Mouse (Mus musculus) layer of hippocampus, adult 2 months (tissue): Measurements from ENCODE around the gene Eps15. TPM values are rescaled to one million over a fixed set of nuclear protein-coding genes. Genes with fewer than 3 reads are reported as not detected.

Source experiments
- DNase-seq, 2 experiments: peaks; one replicate each; pipeline ENCODE4 v3.0.0; 2022; ENCODE audit warnings: low spot score in 2 of 2
- H3K27ac ChIP-seq: fragments of 200-600 bp; 2 replicates; pipeline ENCODE4 v1.8.1; 2022
- H3K4me3 ChIP-seq: fragments of 200-600 bp; 2 replicates; pipeline ENCODE4 v1.8.1; 2022; ENCODE audit warnings: mild to moderate bottlenecking
- CTCF ChIP-seq: fragments of 200-600 bp; conservative IDR thresholded peaks from 2 replicates; pipeline ENCODE4 v1.8.1; 2022; ENCODE audit warnings: antibody characterized with exemption, mild to moderate bottlenecking, moderate library complexity
- total RNA-seq, 2 experiments: library from RNA; stranded (reverse); gene quantifications; 2 replicates each; pipeline ENCODE4 v1.2.3; 2021

Gene Eps15
- total RNA-seq, 2 experiments from 2014 or later: 213 to 225 TPM

DNA sequence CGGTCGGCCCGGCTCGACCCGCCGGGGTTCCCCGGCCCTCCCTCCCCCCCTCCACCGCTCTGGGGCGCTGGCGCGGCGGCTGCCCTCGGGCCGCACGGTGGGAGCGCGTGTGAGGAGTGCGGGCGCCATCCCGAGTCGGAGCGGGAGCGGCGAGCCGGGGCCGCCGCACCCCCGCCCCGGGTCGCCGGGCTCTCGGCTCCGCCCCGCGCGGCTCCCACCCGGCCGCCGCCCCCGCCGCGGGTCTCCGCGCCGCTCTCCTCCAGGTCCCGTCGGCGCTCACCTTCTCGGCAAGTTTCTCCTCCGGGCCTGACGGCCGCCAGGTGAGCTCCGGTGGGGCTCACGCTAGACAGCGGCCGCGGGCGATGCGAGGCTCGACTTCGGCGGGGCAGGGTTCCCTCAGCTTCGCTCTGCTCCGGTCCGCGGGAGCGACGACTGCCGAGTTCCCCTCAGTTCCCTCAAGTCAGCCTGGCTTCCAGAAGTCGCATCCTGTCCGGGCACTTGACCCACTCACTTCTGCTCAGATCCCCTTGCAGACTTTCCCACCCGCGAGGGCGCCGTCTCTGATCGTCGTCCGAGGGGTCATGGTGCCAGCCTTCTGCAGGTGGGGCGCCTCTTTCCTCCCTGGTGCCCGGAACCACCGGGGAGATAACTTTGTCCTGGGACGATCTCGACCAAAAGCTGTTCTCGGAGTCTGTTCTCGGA is 542 bp downstream of the Eps15 start:
- Histone ChIP-seq H3K4me3 (peak overlapping the region; percentile 74), H3K27ac (peak overlapping the region; percentile 86)
- no peak for TF ChIP-seq CTCF
- no peak for DNase-seq

GRCm38 (mm10) chr4:109281161-109281560 is 1.1 kb downstream of the Eps15 start:
- DNase-seq: no peak
- Histone ChIP-seq H3K4me3 (peak overlapping the region; percentile 74), H3K27ac (peak overlapping the region; percentile 86)
- no peak for TF ChIP-seq CTCF

GRCm38 (mm10) chr4:109281946-109282345 is 1.9 kb downstream of the Eps15 start:
- TF ChIP-seq CTCF: no peak
- H3K27ac ChIP-seq: peak overlapping the region; percentile 86; the same call in 1 of the 2 replicates
- DNase-seq: no peak
- H3K4me3 ChIP-seq: peak overlapping the region; percentile 74; the same call in 1 of the 2 replicates

GRCm38 (mm10) chr4:109294629-109295028 is 14.6 kb downstream of the Eps15 start:
- Histone ChIP-seq H3K27ac (no peak overlapping the region), H3K4me3 (no peak overlapping the region)
- no peak for TF ChIP-seq CTCF

DNA sequence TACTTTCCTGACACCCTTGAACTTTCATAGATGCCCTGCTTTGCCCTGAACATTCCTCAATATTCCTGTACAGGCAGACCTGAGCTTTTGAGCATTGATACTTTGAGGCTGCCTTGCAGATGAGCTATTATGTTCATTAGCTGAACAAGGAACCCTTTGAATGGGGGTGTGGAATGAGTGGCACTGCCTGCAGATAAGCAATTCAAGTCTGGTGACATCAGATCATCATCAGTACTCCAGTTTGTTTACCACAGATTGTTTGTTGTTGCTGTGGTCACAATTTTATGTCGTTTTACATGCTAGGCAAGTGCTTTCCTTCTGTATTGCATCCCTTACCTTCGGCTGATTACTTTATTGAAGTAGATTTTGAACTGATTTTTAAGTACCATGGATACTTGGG is 16.4 kb downstream of the Eps15 start:
- no peak for TF ChIP-seq CTCF
- Histone ChIP-seq H3K4me3 (no peak overlapping the region), H3K27ac (peak overlapping the region; percentile 71)
- no peak for DNase-seq

More at GRCm38 (mm10) chr4:109294629-109295028, 14.6 kb downstream of the Eps15 start:
- no peak for DNase-seq

- no peak overlapping the region for H3K27ac ChIP-seq
- TF ChIP-seq CTCF: no peak
- H3K4me3 ChIP-seq: no peak overlapping the region
- no peak for DNase-seq
These were observed 19.1 kb downstream of the Eps15 start for GRCm38 (mm10) chr4:109299136-109299535.

DNA sequence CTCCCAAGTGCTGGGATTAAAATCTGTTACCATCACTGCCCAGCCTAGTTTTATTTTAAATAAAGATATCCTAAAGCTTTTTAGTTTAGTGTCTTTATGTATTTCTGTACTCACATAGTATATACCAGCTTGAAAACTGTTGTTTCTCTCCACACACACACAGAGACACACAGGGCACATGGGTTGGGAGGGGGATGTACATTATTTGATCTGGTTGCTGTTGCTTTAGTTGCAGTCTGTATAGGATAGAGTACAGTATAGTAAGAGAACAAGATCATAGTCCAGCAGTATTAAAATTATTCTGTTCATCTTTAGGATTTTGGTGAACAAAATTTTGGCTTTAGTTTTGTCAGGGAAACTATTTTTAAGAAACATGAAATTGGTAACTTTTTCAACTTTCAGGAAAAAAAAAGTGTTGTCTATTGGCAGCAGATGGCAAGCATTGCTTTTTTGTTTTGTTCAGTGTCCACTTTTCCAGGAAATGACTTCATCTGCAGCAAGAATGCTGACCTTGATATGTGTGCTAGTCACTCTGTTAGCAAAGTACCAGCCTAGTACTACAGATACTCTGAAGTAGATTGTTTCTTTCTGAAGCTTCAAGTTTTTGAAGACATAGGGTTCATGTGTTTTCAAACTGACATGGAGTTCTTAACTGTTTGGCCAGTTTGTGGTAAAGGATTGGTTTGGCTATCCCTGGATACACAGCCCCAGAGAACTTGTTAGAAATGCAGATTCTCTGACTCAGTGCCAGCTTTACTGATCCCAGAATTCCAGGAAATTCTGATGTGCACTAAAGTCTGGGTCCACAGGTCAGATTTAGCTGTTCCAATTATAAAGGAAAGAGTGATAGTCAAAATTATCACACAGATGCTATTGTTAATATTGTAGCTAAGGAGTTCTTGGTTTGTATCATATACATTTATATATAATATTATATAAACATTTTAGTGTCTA is 37.1 kb downstream of the Eps15 start:
- DNase-seq: no peak
- Histone ChIP-seq H3K4me3 (no peak overlapping the region), H3K27ac (no peak overlapping the region)
- TF ChIP-seq CTCF: no peak

DNA sequence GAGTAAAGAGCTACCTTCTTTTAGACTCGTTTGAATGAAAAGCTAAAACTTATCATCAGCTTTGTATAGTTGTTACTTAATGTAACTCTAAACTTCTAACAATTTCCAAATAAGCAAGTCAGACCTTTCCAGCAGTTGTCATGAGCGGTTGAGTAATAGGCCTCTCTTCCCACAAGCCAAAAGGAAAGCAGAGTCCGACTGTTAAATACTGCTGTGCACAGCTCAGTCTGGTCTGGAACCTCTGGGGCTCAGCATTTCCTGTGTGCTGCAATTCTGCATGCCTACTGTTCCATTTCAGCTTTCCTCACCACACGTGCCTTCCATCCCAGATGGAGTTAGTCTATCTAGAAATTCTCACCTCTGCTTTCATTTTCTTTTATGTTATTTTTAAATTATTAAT is 56.7 kb downstream of the Eps15 start:
- DNase-seq: no peak
- H3K27ac ChIP-seq: no peak overlapping the region
- TF ChIP-seq CTCF: no peak

DNA sequence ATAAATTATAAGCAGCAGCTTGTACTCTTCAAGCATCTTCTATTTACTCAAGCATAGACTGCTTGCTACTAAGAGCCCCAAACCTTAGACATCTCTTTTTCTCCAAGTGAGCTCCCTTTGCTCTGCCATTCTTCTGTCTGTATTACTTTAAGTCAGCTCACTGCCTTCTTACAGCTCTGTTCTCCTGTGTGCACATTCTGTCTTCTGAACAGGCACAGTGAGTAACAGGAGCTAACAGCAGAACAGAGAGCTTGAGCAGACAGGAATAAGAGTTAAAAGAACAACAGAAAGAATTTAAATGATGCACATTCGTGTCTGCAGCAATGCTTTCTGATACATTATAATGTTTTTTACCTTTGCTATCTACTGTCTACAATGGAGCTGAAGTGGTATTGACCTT is 61.2 kb downstream of the Eps15 start:
- peak in 1 of 2 experiments; percentile 34 for DNase-seq
- Histone ChIP-seq H3K4me3 (no peak overlapping the region), H3K27ac (peak overlapping the region; percentile 85)
- no peak for TF ChIP-seq CTCF

More for the DNA sequence above, 56.7 kb downstream of the Eps15 start:
- H3K4me3 ChIP-seq: no peak overlapping the region

- no peak for TF ChIP-seq CTCF
- peak; percentile 41 to 85 for DNase-seq
- H3K27ac ChIP-seq: peak overlapping the region; percentile 85
- H3K4me3 ChIP-seq: peak overlapping the region; percentile 59
These were observed 62.9 kb downstream of the Eps15 start for GRCm38 (mm10) chr4:109342783-109343485.

GRCm38 (mm10) chr4:109343909-109344308 is 63.8 kb downstream of the Eps15 start:
- peak; percentile 33 to 56 for DNase-seq
- peak overlapping the region; percentile 59 for H3K4me3 ChIP-seq
- no peak for TF ChIP-seq CTCF
- H3K27ac ChIP-seq: peak overlapping the region; percentile 85

DNA sequence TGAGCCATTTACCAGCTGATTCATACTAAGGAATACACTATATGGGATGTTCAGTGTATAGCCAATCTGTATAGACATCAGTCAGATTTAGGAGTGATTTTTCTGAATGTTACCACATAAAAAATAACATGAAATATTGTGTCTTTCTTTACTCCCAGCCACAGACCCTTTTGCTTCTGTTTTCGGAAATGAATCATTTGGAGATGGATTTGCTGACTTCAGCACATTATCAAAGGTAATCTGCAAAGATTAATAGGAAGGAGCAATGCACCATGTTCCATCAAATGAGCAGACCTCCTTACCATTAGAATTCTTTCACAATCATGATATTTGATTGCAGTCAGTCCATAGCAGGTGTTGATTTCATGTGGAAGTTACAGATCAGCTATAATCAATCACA is 98.0 kb downstream of the Eps15 start:
- no peak for DNase-seq
- Histone ChIP-seq H3K4me3 (no peak overlapping the region), H3K27ac (no peak overlapping the region)
- no peak for TF ChIP-seq CTCF

- DNase-seq: no peak
- TF ChIP-seq CTCF: no peak
- Histone ChIP-seq H3K27ac (no peak overlapping the region), H3K4me3 (no peak overlapping the region)
These were observed 102.4 kb downstream of the Eps15 start for GRCm38 (mm10) chr4:109382457-109382856.
